Mouse (Mus musculus): Measurements from ENCODE around the gene Tmem165.

- TF ChIP-seq CTCF (conservative IDR thresholded peaks at IDR 0.05; ENCODE audit: insufficient read depth, insufficient read length, low read depth, low read length): no peak
- TF ChIP-seq POLR2A (IDR thresholded peaks at IDR 0.05; ENCODE audit: low read depth, low read length): no peak
These were observed 67.3 kb downstream of the Tmem165 start for GRCm38 (mm10) chr5:76250948-76251347.

All from kidney, adult 2 months (tissue).